Mouse (Mus musculus) stomach, postnatal 0 days (tissue): ENCODE measurements around the gene Rhoh. TPM values are rescaled to one million over a fixed set of nuclear protein-coding genes. Genes with fewer than 3 reads are reported as not detected.

ENCODE experiments used
- ATAC-seq: fragments of 200-750 bp; cut with Nextera tagmentation; 2 replicates; pipeline ENCODE4 v1.8.0; 2017; ENCODE audit not compliant: low FRiP score, low TSS enrichment
- DNase-seq: peaks from one replicate; pipeline ENCODE4 v3.0.0-alpha.2; 2016; ENCODE audit warnings: low spot score
- H3K27ac ChIP-seq: fragments of 300-500 bp; sonication (generic); replicated peaks from 2 replicates; pipeline ENCODE4 v1.5.1; 2014; ENCODE audit warnings: mild to moderate bottlenecking, control low read depth
- H3K27me3 ChIP-seq: fragments of 300-500 bp; sonication (generic); 2 replicates; pipeline ENCODE4 v1.6.1; 2014; ENCODE audit warnings: low read length; ENCODE audit not compliant: control insufficient read depth, insufficient read depth
- H3K36me3 ChIP-seq: fragments of 300-500 bp; sonication (generic); 2 replicates; pipeline ENCODE4 v1.6.1; 2014; ENCODE audit warnings: low read length, mixed read lengths; ENCODE audit not compliant: control insufficient read depth, insufficient read depth
- H3K4me1 ChIP-seq: fragments of 300-500 bp; sonication (generic); replicated peaks from 2 replicates; pipeline ENCODE4 v1.6.1; 2014; ENCODE audit warnings: antibody characterized with exemption; ENCODE audit not compliant: control insufficient read depth, insufficient read depth
- H3K4me2 ChIP-seq: fragments of 300-500 bp; sonication (generic); replicated peaks from 2 replicates; pipeline ENCODE4 v1.6.1; 2014; ENCODE audit warnings: low read depth, mild to moderate bottlenecking, control low read depth, moderate library complexity
- H3K4me3 ChIP-seq: fragments of 300-500 bp; sonication (generic); 2 replicates; pipeline ENCODE4 v1.5.1; 2014; ENCODE audit warnings: low read depth, low read length, control low read depth
- H3K9ac ChIP-seq: fragments of 300-500 bp; sonication (generic); 2 replicates; pipeline ENCODE4 v1.6.1; 2014; ENCODE audit warnings: mild to moderate bottlenecking, low read length, control low read depth, mixed read lengths
- H3K9me3 ChIP-seq: fragments of 300-500 bp; sonication (generic); 2 replicates; pipeline ENCODE4 v1.6.1; 2016; ENCODE audit warnings: low read length; ENCODE audit not compliant: control insufficient read depth
- CTCF ChIP-seq: IDR thresholded peaks from 2 replicates; pipeline ENCODE4 v1.5.1; 2016; ENCODE audit warnings: antibody characterized with exemption, low read depth, mild to moderate bottlenecking, moderate library complexity
- EP300 ChIP-seq: optimal IDR thresholded peaks from 2 replicates; pipeline ENCODE3; 2016; ENCODE audit warnings: antibody characterized with exemption
- WGBS: fragments of 180-500 bp; shearing (Covaris S2); extraction: QIAGEN DNeasy Blood & Tissue Kit; methylation state at CpG from one replicate; pipeline ENCODE4 v1.1.7; 2014; 5-methylcytosine and 5-hydroxymethylcytosine counted together
- polyA plus RNA-seq: library from polyadenylated mRNA; unstranded; fragments of >200 nt; fragmentation: Nextera tagmentation; extraction: Ambion mirVana; gene quantifications from 2 replicates; pipeline ENCODE4 v1.2.1, GENCODE M21; 2015

The Rhoh gene
- polyA plus RNA-seq, 1 experiment from 2014 or later, result 0.51 TPM

- peak; percentile 98 for TF ChIP-seq CTCF
- no peak for TF ChIP-seq EP300
- 32% methylated on average over 9 of the region's 9 CpGs for WGBS
- ATAC-seq, result peak; percentile 92
Observed at GRCm38 (mm10) chr5:65937998-65938715, 77.1 kb downstream of the Rhoh start.

GRCm38 (mm10) chr5:65941145-65941544 lies 80.1 kb downstream of the Rhoh start:
- 62% methylated on average over 4 of the region's 4 CpGs for WGBS
- TF ChIP-seq CTCF, result no peak
- no peak for TF ChIP-seq EP300

More at GRCm38 (mm10) chr5:65937998-65938715, 77.1 kb downstream of the Rhoh start:
- no peak overlapping the region for H3K27ac ChIP-seq
- no peaks in the 10 kb centered on the region for H3K27me3 ChIP-seq
- no peak overlapping the region for H3K4me3 ChIP-seq
- H3K4me2 ChIP-seq, result no peak overlapping the region
- no peak overlapping the region for H3K9ac ChIP-seq
- H3K4me1 ChIP-seq, result no peaks in the 10 kb centered on the region
- no peaks in the 10 kb centered on the region for H3K9me3 ChIP-seq
- H3K36me3 ChIP-seq, result no peaks in the 10 kb centered on the region
- peak; percentile 87 for DNase-seq

More at GRCm38 (mm10) chr5:65941145-65941544, 80.1 kb downstream of the Rhoh start:
- Histone ChIP-seq H3K4me2 (no peak overlapping the region), H3K9me3 (no peaks in the 10 kb centered on the region), H3K27ac (no peak overlapping the region), H3K4me1 (no peaks in the 10 kb centered on the region), H3K36me3 (no peaks in the 10 kb centered on the region), H3K9ac (no peak overlapping the region), H3K4me3 (no peak overlapping the region), H3K27me3 (no peaks in the 10 kb centered on the region)
- DNase-seq (no peak), ATAC-seq (no peak)

Other genes with a start within 250 kb of the Rhoh start
- 16.7 and 18.1 TPM in 2 replicates for gene Pds5a, start 162.9 kb upstream of the Rhoh start, polyA plus RNA-seq
- gene N4bp2, start 97.7 kb upstream of the Rhoh start, polyA plus RNA-seq, result 5.7 and 6.0 TPM in 2 replicates
- not detected in 2 replicates for gene Chrna9, start 73.7 kb downstream of the Rhoh start, polyA plus RNA-seq
- 4.7 and 4.8 TPM in 2 replicates for gene 9130230L23Rik, start 143.1 kb downstream of the Rhoh start, polyA plus RNA-seq